Mouse (Mus musculus) Patski (cell line): ENCODE measurements around the gene Nbas. TPM values are rescaled to one million over a fixed set of nuclear protein-coding genes. Genes with fewer than 3 reads are reported as not detected.

Experiments
- ATAC-seq: fragments of 100-300 bp; one replicate; pipeline ENCODE4 v1.8.0; 2021
- CTCF ChIA-PET: fragments of 350-600 bp; sonication (Branson Sonifier 250); formaldehyde crosslinking; loops from one replicate; lab custom pipeline; 2022; ENCODE audit warnings: inconsistent platforms; lab: Charles Lee
- POLR2A ChIA-PET: fragments of 350-600 bp; sonication (Branson Sonifier 250); formaldehyde crosslinking; loops from one replicate; lab custom pipeline; 2022; ENCODE audit warnings: antibody characterized with exemption, inconsistent platforms; lab: Charles Lee
- DNase-seq: peaks from one replicate; pipeline ENCODE4 v3.0.0-alpha.2; 2011; ENCODE audit warnings: low read depth, low spot score
- H3K27me3 ChIP-seq: fragments of 371-371 bp; one replicate; pipeline ENCODE4 v1.5.1; 2021
- CTCF ChIP-seq: fragments of 100-300 bp; IDR thresholded peaks from one replicate; pipeline ENCODE4 v1.5.1; 2021
- in situ Hi-C: fragments of 300-500 bp; cut with MboI; formaldehyde crosslinking; loops from 3 replicates; pipeline ENCODE4 v1.11.1; 2018; ENCODE audit warnings: low pct_unique_long_range_greater_than_20kb, mixed read lengths
- polyA plus RNA-seq: library from polyadenylated mRNA; unstranded; gene quantifications from one replicate; pipeline ENCODE4 v1.2.3, GENCODE M21; 2021

Gene Nbas
- polyA plus RNA-seq, 1 experiment from 2014 or later = 16.1 TPM

GRCm38 (mm10) chr12:13613041-13613440 lies 344.1 kb downstream of the Nbas start:
- no peak for TF ChIP-seq CTCF
- H3K27me3 ChIP-seq = peaks cover 14% of the 10 kb centered on the region
- POLR2A ChIA-PET = no interaction called here
- ATAC-seq = no peak
- no peak for DNase-seq
- in situ Hi-C loops = no loop called here
- CTCF ChIA-PET = no interaction called here

GRCm38 (mm10) chr12:13615661-13616060 lies 346.7 kb downstream of the Nbas start:
- H3K27me3 ChIP-seq = peaks cover 9% of the 10 kb centered on the region
- CTCF ChIA-PET = interaction anchor here (1.3 kb wide), 1 partner anchor 14 kb away, joined by 3 read pairs; no protein-coding TSS in a partner anchor
- no peak for TF ChIP-seq CTCF
- DNase-seq = no peak
- POLR2A ChIA-PET = no interaction called here
- in situ Hi-C loops = no loop called here
- ATAC-seq = no peak

GRCm38 (mm10) chr12:13622150-13622822 lies 353.4 kb downstream of the Nbas start:
- in situ Hi-C loops = no loop called here
- CTCF ChIA-PET = no interaction called here
- POLR2A ChIA-PET = no interaction called here

GRCm38 (mm10) chr12:13626803-13627706 lies 358.1 kb downstream of the Nbas start:
- ChIA-PET POLR2A (no interaction called here), CTCF (no interaction called here)
- DNase-seq (no peak), ATAC-seq (no peak)
- peaks cover 6% of the 10 kb centered on the region for H3K27me3 ChIP-seq
- in situ Hi-C loops = no loop called here
- peak; percentile 53 for TF ChIP-seq CTCF

More at GRCm38 (mm10) chr12:13622150-13622822, 353.4 kb downstream of the Nbas start:
- no peak for TF ChIP-seq CTCF
- DNase-seq (no peak), ATAC-seq (no peak)
- H3K27me3 ChIP-seq = peaks cover 6% of the 10 kb centered on the region

Other genes starting within 250 kb of the Nbas start
- 165 TPM for gene Ddx1, start 19.9 kb upstream of the Nbas start, polyA plus RNA-seq